Mouse (Mus musculus) skeletal muscle tissue, postnatal 0 days (tissue): Measurements from ENCODE around the gene Olfr1362. TPM values are rescaled to one million over a fixed set of nuclear protein-coding genes. Genes with fewer than 3 reads are reported as not detected.

Experiments
- polyA plus RNA-seq: library from polyadenylated mRNA; unstranded; fragments of >200 nt; fragmentation: Nextera tagmentation; extraction: Ambion mirVana; gene quantifications from 2 replicates; pipeline ENCODE4 v1.2.1, GENCODE M21; 2015

Gene Olfr1362
- not detected in 2 replicates for polyA plus RNA-seq

GRCm38 (mm10) chr13:21613922-21614321 lies at the start of gene Olfr1362:
Gene Olfr1362, minus strand, starts transcription at chr13:21614022.

GRCm38 (mm10) chr13:21663286-21663685 lies 49.5 kb upstream of the Olfr1362 start, which contains the start of gene Olfr1361:
Gene Olfr1361, minus strand, starts transcription at chr13:21663386.

GRCm38 (mm10) chr13:21642418-21642817 lies 28.6 kb upstream of the Olfr1362 start, which contains the start of gene Olfr11:
Gene Olfr11, minus strand, starts transcription at chr13:21642518.

GRCm38 (mm10) chr13:21581659-21582058 lies 32.2 kb downstream of the Olfr1362 start, which contains the start of gene Olfr1364:
Gene Olfr1364, minus strand, starts transcription at chr13:21581759.

Other genes starting within 250 kb of the Olfr1362 start
- 28.7 and 32.5 TPM in 2 replicates for gene Zkscan3, start 211.3 kb downstream of the Olfr1362 start, polyA plus RNA-seq
- gene Pgbd1, start 173.0 kb downstream of the Olfr1362 start, polyA plus RNA-seq, result 0.68 and 0.95 TPM in 2 replicates
- gene Zscan26, start 160.3 kb downstream of the Olfr1362 start, polyA plus RNA-seq, result 15.1 and 17.5 TPM in 2 replicates
- gene Nkapl, start 145.5 kb downstream of the Olfr1362 start, polyA plus RNA-seq, result 1.4 and 1.7 TPM in 2 replicates
- gene Zkscan4, start 135.1 kb downstream of the Olfr1362 start, polyA plus RNA-seq, result 1.5 and 2.0 TPM in 2 replicates
- not detected in 2 replicates for gene Gm10065, start 134.6 kb downstream of the Olfr1362 start, polyA plus RNA-seq
- gene AK157302, start 118.8 kb downstream of the Olfr1362 start, polyA plus RNA-seq, result 0.62 and 0.77 TPM in 2 replicates
- 11.8 and 13.2 TPM in 2 replicates for gene Gm11273, start 112.6 kb downstream of the Olfr1362 start, polyA plus RNA-seq
- gene Zkscan8, start 82.9 kb downstream of the Olfr1362 start, polyA plus RNA-seq, result 2.4 TPM in 2 replicates
- 0.10 TPM in 1 of 2 replicates, not detected in the other for gene Olfr1366, start 71.2 kb downstream of the Olfr1362 start, polyA plus RNA-seq
- not detected in 2 replicates for gene Olfr1535, start 54.1 kb downstream of the Olfr1362 start, polyA plus RNA-seq
- gene Olfr1364, start 32.3 kb downstream of the Olfr1362 start, polyA plus RNA-seq, result not detected in 2 replicates
- gene Olfr11, start 28.5 kb upstream of the Olfr1362 start, polyA plus RNA-seq, result not detected in 2 replicates
- gene Olfr1361, start 49.4 kb upstream of the Olfr1362 start, polyA plus RNA-seq, result not detected in 2 replicates
- gene Olfr1360, start 63.4 kb upstream of the Olfr1362 start, polyA plus RNA-seq, result not detected in 2 replicates
- gene Olfr1359, start 84.1 kb upstream of the Olfr1362 start, polyA plus RNA-seq, result not detected in 2 replicates
- gene Hist1h2bl, start 102.1 kb upstream of the Olfr1362 start, polyA plus RNA-seq, result 0.60 and 0.77 TPM in 2 replicates
- gene Hist1h2ai, start 102.4 kb upstream of the Olfr1362 start, polyA plus RNA-seq, result 5.6 and 8.3 TPM in 2 replicates
- 1.9 and 3.5 TPM in 2 replicates for gene Hist1h3h, start 103.6 kb upstream of the Olfr1362 start, polyA plus RNA-seq
- 0.33 and 0.82 TPM in 2 replicates for gene Hist1h2bm, start 108.0 kb upstream of the Olfr1362 start, polyA plus RNA-seq
- gene Hist1h4j, start 121.0 kb upstream of the Olfr1362 start, polyA plus RNA-seq, result 0.26 and 0.30 TPM in 2 replicates
- 1.0 TPM in 1 of 2 replicates, not detected in the other for gene Hist1h4k, start 136.5 kb upstream of the Olfr1362 start, polyA plus RNA-seq
- 2.8 and 9.7 TPM in 2 replicates for gene Hist1h2ak, start 139.8 kb upstream of the Olfr1362 start, polyA plus RNA-seq
- gene Hist1h2bn, start 140.1 kb upstream of the Olfr1362 start, polyA plus RNA-seq, result 0.77 and 1.4 TPM in 2 replicates
- gene Hist1h1b, start 166.6 kb upstream of the Olfr1362 start, polyA plus RNA-seq, result 5.9 and 8.9 TPM in 2 replicates
- gene Hist1h3i, start 169.3 kb upstream of the Olfr1362 start, polyA plus RNA-seq, result 37.6 and 38.4 TPM in 2 replicates
- gene Hist1h2an, start 173.2 kb upstream of the Olfr1362 start, polyA plus RNA-seq, result 1.5 and 2.4 TPM in 2 replicates
- 0.51 and 0.69 TPM in 2 replicates for gene Hist1h2bp, start 173.4 kb upstream of the Olfr1362 start, polyA plus RNA-seq
- gene Hist1h2bq, start 196.2 kb upstream of the Olfr1362 start, polyA plus RNA-seq, result 3.3 and 7.3 TPM in 2 replicates
- gene Hist1h2ao, start 196.4 kb upstream of the Olfr1362 start, polyA plus RNA-seq, result not detected in 2 replicates
- not detected in 2 replicates for gene Hist1h4m, start 197.7 kb upstream of the Olfr1362 start, polyA plus RNA-seq
- gene Hist1h4n, start 218.2 kb upstream of the Olfr1362 start, polyA plus RNA-seq, result 2.6 and 3.1 TPM in 2 replicates
- gene Hist1h2ap, start 219.5 kb upstream of the Olfr1362 start, polyA plus RNA-seq, result 1,124 and 1,146 TPM in 2 replicates
- gene Hist1h2br, start 219.7 kb upstream of the Olfr1362 start, polyA plus RNA-seq, result 2.9 and 6.3 TPM in 2 replicates